Mouse (Mus musculus): ENCODE results near the gene Gipc3. TPM values are rescaled to one million over a fixed set of nuclear protein-coding genes. Genes with fewer than 3 reads are reported as not detected.

The Gipc3 gene
- polyA plus RNA-seq, 1 experiment from 2014 or later = not detected

GRCm38 (mm10) chr10:81377362-81377664, 34.2 kb upstream of the Gipc3 start:
- Histone ChIP-seq H3K9ac (ENCODE audit: low read depth, low read length) (peak overlapping the region; percentile 98), H3K36me3 (ENCODE audit: control insufficient read depth, insufficient read depth) (peaks cover 39% of the 10 kb centered on the region), H3K27ac (ENCODE audit: low read length) (peak overlapping the region; percentile 88), H3K4me1 (ENCODE audit: control insufficient read depth, low read depth, low read length) (peaks cover 63% of the 10 kb centered on the region), H3K4me2 (ENCODE audit: low read depth, low read length) (peak overlapping the region; percentile 71), H3K4me3 (ENCODE audit: low read depth, low read length) (peak overlapping the region; percentile 85), H3K27me3 (ENCODE audit: control insufficient read depth, insufficient read depth, low read depth, low read length) (no peaks in the 10 kb centered on the region), H3K9me3 (replicated peaks; ENCODE audit: control insufficient read depth, low read length) (no peaks in the 10 kb centered on the region)
- 44% methylated on average over 2 of the region's 2 CpGs for WGBS (ENCODE audit: insufficient replicate concordance)
- ATAC-seq (ENCODE audit: low read depth) = no peak

DNA sequence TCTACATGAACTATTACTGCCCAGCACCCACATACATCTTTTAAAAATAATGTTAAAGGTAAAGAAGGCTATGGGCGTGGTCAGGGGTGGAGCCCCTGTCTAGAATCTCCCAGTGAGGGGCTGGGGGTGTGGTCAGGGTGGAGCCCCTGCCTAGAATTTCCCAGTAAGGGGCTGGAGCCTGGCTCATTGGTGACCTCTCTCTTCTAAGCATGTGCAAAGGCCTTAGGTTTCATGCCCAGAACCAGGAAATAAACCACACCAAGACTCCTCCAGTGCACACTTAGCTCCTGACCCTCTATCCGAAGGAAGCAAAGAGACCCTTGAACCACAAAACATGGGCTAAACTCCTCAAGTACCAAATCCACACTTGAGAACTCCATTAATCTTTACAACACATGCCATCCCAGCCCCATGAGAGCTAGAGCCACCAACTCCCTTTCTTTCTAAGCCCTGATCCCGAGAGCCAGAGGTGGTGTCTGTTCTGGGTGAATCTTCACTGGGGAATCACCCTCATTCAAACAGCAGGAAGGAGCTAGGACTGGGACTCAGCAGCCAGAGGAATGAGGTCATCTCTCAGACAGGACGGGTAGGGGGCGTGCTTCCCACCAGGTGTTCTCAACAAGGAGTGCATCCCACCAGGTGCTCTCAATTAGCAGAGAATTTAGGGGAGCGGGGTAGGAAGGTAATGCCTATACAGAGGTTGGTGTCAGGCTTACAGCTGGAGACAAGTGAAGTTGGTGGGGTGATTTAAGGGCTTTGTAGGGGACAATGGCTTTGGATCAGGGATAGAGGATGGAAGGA, 33.7 kb upstream of the Gipc3 start:
- ATAC-seq (ENCODE audit: low read depth) = peak; percentile 12
- Histone ChIP-seq H3K4me3 (ENCODE audit: low read depth, low read length) (peak overlapping the region; percentile 85), H3K27ac (ENCODE audit: low read length) (peak overlapping the region; percentile 88), H3K4me2 (ENCODE audit: low read depth, low read length) (peak overlapping the region; percentile 71), H3K9me3 (replicated peaks; ENCODE audit: control insufficient read depth, low read length) (no peaks in the 10 kb centered on the region), H3K36me3 (ENCODE audit: control insufficient read depth, insufficient read depth) (peaks cover 43% of the 10 kb centered on the region), H3K4me1 (ENCODE audit: control insufficient read depth, low read depth, low read length) (peaks cover 60% of the 10 kb centered on the region), H3K9ac (ENCODE audit: low read depth, low read length) (peak overlapping the region; percentile 98), H3K27me3 (ENCODE audit: control insufficient read depth, insufficient read depth, low read depth, low read length) (no peaks in the 10 kb centered on the region)
- WGBS (ENCODE audit: insufficient replicate concordance) = 34% methylated on average over 6 of the region's 6 CpGs

- Histone ChIP-seq H3K9ac (ENCODE audit: low read depth, low read length) (peak overlapping the region; percentile 15), H3K9me3 (replicated peaks; ENCODE audit: control insufficient read depth, low read length) (no peaks in the 10 kb centered on the region), H3K4me1 (ENCODE audit: control insufficient read depth, low read depth, low read length) (peaks cover 46% of the 10 kb centered on the region), H3K4me3 (ENCODE audit: low read depth, low read length) (peak overlapping the region; percentile 85), H3K27ac (ENCODE audit: low read length) (peak overlapping the region; percentile 88; the same call in 1 of the 2 replicates), H3K4me2 (ENCODE audit: low read depth, low read length) (peak overlapping the region; percentile 71), H3K36me3 (ENCODE audit: control insufficient read depth, insufficient read depth) (peaks cover 58% of the 10 kb centered on the region), H3K27me3 (ENCODE audit: control insufficient read depth, insufficient read depth, low read depth, low read length) (no peaks in the 10 kb centered on the region)
- ATAC-seq (ENCODE audit: low read depth) = no peak
- 88% methylated on average over 10 of the region's 10 CpGs for WGBS (ENCODE audit: insufficient replicate concordance)
These were observed 32.3 kb upstream of the Gipc3 start for GRCm38 (mm10) chr10:81375322-81375721.

- no peaks in the 10 kb centered on the region for H3K27me3 ChIP-seq (ENCODE audit: control insufficient read depth, insufficient read depth, low read depth, low read length)
- no peaks in the 10 kb centered on the region for H3K9me3 ChIP-seq (replicated peaks; ENCODE audit: control insufficient read depth, low read length)
- H3K4me3 ChIP-seq (ENCODE audit: low read depth, low read length) = no peak overlapping the region
- H3K4me1 ChIP-seq (ENCODE audit: control insufficient read depth, low read depth, low read length) = peaks cover 51% of the 10 kb centered on the region
- no peak for ATAC-seq (ENCODE audit: low read depth)
- H3K36me3 ChIP-seq (ENCODE audit: control insufficient read depth, insufficient read depth) = peaks cover 67% of the 10 kb centered on the region
- 83% methylated on average over 6 of the region's 6 CpGs for WGBS (ENCODE audit: insufficient replicate concordance)
- H3K9ac ChIP-seq (ENCODE audit: low read depth, low read length) = no peak overlapping the region
- H3K4me2 ChIP-seq (ENCODE audit: low read depth, low read length) = no peak overlapping the region
- no peak overlapping the region for H3K27ac ChIP-seq (ENCODE audit: low read length)
These were observed 24.1 kb upstream of the Gipc3 start for GRCm38 (mm10) chr10:81367207-81367495.

DNA sequence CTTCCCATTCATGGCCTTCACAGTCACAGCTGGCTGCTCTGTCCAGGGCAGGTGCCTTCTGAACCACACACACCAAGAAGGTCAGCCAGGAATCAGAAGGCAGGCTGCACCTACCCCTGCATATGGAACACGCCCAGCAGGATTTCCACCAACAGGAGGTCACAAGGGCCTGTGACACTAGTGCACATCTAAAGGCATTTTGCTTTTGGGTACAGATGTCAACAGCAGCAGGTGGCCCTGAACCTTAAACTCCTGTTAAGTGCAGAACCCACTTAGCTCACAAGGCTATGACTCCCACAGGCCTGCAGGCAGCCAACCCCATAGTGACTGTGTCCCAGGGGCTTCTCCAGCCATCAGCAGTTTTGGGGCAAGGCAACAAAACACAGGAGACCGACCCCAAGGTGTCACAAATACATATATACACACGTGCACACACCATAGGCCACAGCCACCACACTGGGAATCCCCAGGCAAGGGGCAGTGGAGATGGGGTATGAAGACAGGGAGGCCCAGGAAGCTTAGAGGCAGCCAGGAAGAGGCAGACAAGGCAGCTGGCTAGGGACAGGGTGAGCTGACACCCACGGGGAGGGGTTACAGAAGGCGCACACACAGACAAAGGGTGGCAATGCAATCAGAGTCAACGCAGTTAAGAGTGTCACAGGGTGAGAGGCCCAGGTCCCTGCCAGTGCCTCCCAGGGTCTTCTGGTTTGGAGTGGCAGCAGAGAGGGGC, 23.6 kb upstream of the Gipc3 start:
- peak; percentile 1; the same call in 1 of the 2 replicates for ATAC-seq (ENCODE audit: low read depth)
- 62% methylated on average over 6 of the region's 6 CpGs for WGBS (ENCODE audit: insufficient replicate concordance)
- H3K27ac ChIP-seq (ENCODE audit: low read length) = peak overlapping the region; percentile 78
- peaks cover 56% of the 10 kb centered on the region for H3K4me1 ChIP-seq (ENCODE audit: control insufficient read depth, low read depth, low read length)
- no peaks in the 10 kb centered on the region for H3K9me3 ChIP-seq (replicated peaks; ENCODE audit: control insufficient read depth, low read length)
- H3K4me3 ChIP-seq (ENCODE audit: low read depth, low read length) = no peak overlapping the region
- H3K36me3 ChIP-seq (ENCODE audit: control insufficient read depth, insufficient read depth) = peaks cover 62% of the 10 kb centered on the region
- H3K27me3 ChIP-seq (ENCODE audit: control insufficient read depth, insufficient read depth, low read depth, low read length) = no peaks in the 10 kb centered on the region
- H3K4me2 ChIP-seq (ENCODE audit: low read depth, low read length) = no peak overlapping the region
- H3K9ac ChIP-seq (ENCODE audit: low read depth, low read length) = no peak overlapping the region

DNA sequence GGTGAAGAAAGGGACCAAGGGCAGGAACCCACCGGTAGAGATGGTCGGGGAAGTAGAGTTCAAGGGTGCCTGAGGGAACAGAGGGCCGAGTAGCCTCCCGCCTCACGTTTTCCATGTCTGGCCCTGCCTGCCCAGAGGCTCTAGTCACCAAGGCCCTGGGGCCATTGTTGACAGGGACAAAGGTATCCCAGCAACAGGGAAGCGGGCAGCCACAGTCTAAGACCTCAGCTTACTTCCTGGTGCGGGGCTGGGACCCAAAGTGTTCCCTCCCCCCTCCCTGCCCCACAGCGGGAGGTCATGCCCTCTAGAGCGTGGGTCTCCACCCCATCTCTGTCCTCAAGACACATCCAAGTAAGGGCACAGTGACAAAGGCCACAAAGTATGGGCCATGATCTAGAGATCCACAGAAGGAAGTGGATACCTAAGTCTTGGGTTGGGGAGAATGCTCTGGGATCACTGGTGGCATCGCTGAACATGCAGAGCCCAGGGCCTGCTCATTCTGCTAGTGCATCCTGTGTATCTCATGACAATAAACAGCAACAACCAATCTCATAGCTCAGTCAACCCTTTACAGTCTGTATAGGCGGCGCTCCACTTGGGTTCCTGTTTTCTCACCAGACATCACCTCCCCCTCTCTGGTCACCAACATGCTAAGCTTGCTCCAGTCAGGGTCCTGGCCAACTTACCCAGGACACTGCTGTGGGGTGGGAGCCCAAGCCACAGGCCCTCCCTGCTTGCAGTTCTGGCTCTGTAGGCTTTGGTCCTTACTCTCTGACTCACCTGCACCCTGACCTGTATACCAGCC, 22.8 kb upstream of the Gipc3 start, which contains the start of gene 4930404N11Rik:
4930404N11Rik (minus strand) TSS at position 145 of the 805 bp plus-strand sequence.
- Histone ChIP-seq H3K4me3 (ENCODE audit: low read depth, low read length) (no peak within 1 kb of the TSS), H3K9me3 (replicated peaks; ENCODE audit: control insufficient read depth, low read length) (no peaks in the 10 kb centered on the region), H3K27me3 (ENCODE audit: control insufficient read depth, insufficient read depth, low read depth, low read length) (no peaks in the 10 kb centered on the region), H3K36me3 (ENCODE audit: control insufficient read depth, insufficient read depth) (peaks cover 59% of the 10 kb centered on the region), H3K4me1 (ENCODE audit: control insufficient read depth, low read depth, low read length) (peaks cover 63% of the 10 kb centered on the region), H3K27ac (ENCODE audit: low read length) (peak within 1 kb of the TSS; percentile 78), H3K9ac (ENCODE audit: low read depth, low read length) (peak within 1 kb of the TSS; percentile 15; the same call in 1 of the 2 replicates), H3K4me2 (ENCODE audit: low read depth, low read length) (no peak within 1 kb of the TSS)
- WGBS (ENCODE audit: insufficient replicate concordance) = 29% methylated on average over 12 of the region's 12 CpGs
- peak; percentile 0; the same call in 1 of the 2 replicates for ATAC-seq (ENCODE audit: low read depth)

DNA sequence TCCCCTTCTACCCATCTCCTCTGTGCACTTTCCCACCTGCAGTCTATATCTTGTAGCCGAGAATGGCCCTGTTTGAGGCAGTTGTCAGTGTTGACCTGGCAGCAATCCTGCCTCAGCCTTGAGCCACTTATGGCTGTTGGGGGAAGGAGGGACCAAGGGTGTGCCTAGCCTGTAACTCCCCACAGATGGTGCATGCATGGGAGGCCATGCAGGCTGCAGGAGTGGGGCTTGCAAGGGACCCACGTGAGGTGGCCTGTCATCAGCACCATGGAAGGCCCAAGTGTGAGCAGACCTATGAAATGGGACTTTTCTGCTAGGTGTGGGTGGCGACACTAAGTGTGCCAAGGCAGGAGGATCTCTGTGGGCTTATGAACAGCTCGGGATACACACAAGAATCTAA, 22.0 kb upstream of the Gipc3 start:
- no peaks in the 10 kb centered on the region for H3K27me3 ChIP-seq (ENCODE audit: control insufficient read depth, insufficient read depth, low read depth, low read length)
- no peaks in the 10 kb centered on the region for H3K9me3 ChIP-seq (replicated peaks; ENCODE audit: control insufficient read depth, low read length)
- ATAC-seq (ENCODE audit: low read depth) = no peak
- H3K9ac ChIP-seq (ENCODE audit: low read depth, low read length) = peak overlapping the region; percentile 15; the same call in 1 of the 2 replicates
- H3K27ac ChIP-seq (ENCODE audit: low read length) = peak overlapping the region; percentile 78
- peaks cover 71% of the 10 kb centered on the region for H3K4me1 ChIP-seq (ENCODE audit: control insufficient read depth, low read depth, low read length)
- H3K4me2 ChIP-seq (ENCODE audit: low read depth, low read length) = no peak overlapping the region
- no peak overlapping the region for H3K4me3 ChIP-seq (ENCODE audit: low read depth, low read length)
- peaks cover 52% of the 10 kb centered on the region for H3K36me3 ChIP-seq (ENCODE audit: control insufficient read depth, insufficient read depth)
- 42% methylated on average over 4 of the region's 4 CpGs for WGBS (ENCODE audit: insufficient replicate concordance)

DNA sequence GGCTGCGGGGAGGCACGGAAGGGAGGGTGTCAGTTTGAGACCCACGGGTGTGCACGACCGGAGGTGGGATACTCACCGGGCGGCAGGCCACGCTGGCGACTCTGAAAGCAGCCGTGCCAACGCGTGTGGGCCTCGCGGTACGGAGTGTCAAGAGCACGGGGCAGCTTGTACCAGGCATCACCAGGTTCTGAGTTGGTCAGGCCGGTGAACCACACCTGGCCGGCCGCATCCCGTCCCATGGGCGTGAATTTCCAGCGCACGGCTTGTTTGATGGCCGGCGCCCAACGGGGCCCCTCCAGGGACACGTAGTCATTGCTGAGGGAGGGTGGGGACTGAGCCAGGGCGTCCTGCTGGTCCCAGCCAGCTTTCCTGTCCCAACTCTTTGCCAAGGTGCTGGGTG, 21.6 kb upstream of the Gipc3 start:
- no peaks in the 10 kb centered on the region for H3K27me3 ChIP-seq (ENCODE audit: control insufficient read depth, insufficient read depth, low read depth, low read length)
- no peak overlapping the region for H3K4me3 ChIP-seq (ENCODE audit: low read depth, low read length)
- H3K36me3 ChIP-seq (ENCODE audit: control insufficient read depth, insufficient read depth) = peaks cover 48% of the 10 kb centered on the region
- WGBS (ENCODE audit: insufficient replicate concordance) = 58% methylated on average over 28 of the region's 28 CpGs
- ATAC-seq (ENCODE audit: low read depth) = no peak
- peak overlapping the region; percentile 78 for H3K27ac ChIP-seq (ENCODE audit: low read length)
- H3K4me1 ChIP-seq (ENCODE audit: control insufficient read depth, low read depth, low read length) = peaks cover 75% of the 10 kb centered on the region
- H3K9me3 ChIP-seq (replicated peaks; ENCODE audit: control insufficient read depth, low read length) = no peaks in the 10 kb centered on the region
- H3K4me2 ChIP-seq (ENCODE audit: low read depth, low read length) = no peak overlapping the region
- peak overlapping the region; percentile 15; the same call in 1 of the 2 replicates for H3K9ac ChIP-seq (ENCODE audit: low read depth, low read length)
